Mouse (Mus musculus) layer of hippocampus, postnatal 14 days (tissue): ENCODE data around the gene E330021D16Rik. TPM values are rescaled to one million over a fixed set of nuclear protein-coding genes. Genes with fewer than 3 reads are reported as not detected.
"Not testable (repeated sequence)": the region's sequence is repeated elsewhere in the genome, so short reads cannot be mapped to it uniquely, and the experiment has no call there.

ENCODE experiments used
- DNase-seq, 2 experiments: peaks; one replicate each; pipeline ENCODE4 v3.0.0; 2021 to 2022; ENCODE audit warnings: low spot score in 2 of 2, mixed read lengths in 1 of 2
- long read RNA-seq, 2 experiments: library from polyadenylated mRNA; stranded (forward); transcript quantifications; one replicate each; pipeline ENCODE4 v2.0.0; 2021
- total RNA-seq, 2 experiments: library from RNA; stranded (reverse); gene quantifications; 2 replicates each; pipeline ENCODE4 v1.2.3; 2021

E330021D16Rik gene
- not detected for total RNA-seq
- long read RNA-seq, experiment 1: 0 reads
- long read RNA-seq, experiment 2: 0 reads

- no peak for DNase-seq
These were observed at the start of gene E330021D16Rik for GRCm38 (mm10) chr6:136415133-136415775. Gene E330021D16Rik, minus strand, starts transcription at chr6:136415569.

GRCm38 (mm10) chr6:136465021-136465420 lies 49.7 kb upstream of the E330021D16Rik start:
- DNase-seq: no peak

GRCm38 (mm10) chr6:136464121-136464621 lies 48.8 kb upstream of the E330021D16Rik start:
- peak in 1 of 2 experiments; percentile 34 for DNase-seq

DNA sequence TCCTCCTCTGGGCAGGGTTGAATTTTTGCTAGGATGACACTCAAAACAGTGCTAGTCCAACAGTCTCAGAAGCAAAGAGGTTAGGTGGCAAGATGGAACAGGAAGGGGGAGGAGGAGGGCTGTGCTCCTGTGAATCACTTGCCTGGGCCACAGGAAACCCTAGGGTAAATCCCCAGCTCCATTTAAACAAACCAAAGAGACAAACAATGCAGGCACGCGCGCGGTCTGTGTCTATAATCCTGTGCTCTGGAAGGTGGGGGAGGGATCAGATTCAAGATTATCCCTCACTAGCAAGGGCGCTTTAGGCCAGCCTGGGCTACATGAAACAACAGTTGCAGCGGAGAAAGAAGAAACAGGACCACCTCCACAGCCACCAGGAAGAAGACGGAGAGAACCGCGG lies 48.1 kb upstream of the E330021D16Rik start:
- DNase-seq: no peak

DNA sequence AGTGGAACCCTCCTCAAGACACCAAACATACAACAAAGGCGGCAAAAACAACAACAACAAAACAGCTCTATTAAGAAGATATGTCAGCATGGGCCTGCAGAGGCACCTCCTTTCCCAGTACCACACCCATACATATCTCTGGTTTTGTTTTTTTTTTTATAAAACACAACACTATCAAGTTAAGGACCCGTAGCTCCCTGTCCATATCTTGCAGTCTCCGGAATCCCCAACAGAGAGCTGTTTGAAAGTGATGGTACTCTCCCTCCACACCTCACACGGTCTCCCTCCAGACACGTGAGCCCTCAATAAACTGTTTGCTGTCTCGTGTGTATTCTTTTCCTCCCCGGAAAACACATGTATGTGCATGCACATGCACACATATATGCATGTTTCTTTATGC lies 43.8 kb upstream of the E330021D16Rik start:
- DNase-seq: no peak

DNA sequence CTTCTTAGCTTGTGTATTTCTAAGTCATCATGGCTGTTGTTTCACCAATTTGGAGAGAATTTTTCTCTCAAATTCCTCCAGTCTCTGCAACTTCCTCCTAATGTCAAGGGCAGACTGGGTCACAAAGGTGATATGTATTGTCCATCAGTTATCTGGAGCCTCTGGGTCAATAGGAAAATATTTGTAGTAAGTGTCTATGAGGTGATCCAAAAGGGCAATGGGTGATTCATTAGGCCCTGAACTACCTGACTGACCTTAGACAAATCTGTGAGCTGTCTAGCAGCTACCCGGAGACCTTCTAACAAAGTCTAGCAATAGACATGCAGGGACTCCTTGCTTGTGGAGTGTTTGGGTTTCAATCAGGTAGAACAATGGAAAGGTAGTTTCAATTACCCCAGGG lies 40.9 kb upstream of the E330021D16Rik start:
- DNase-seq: no peak

GRCm38 (mm10) chr6:136455696-136456095 lies 40.3 kb upstream of the E330021D16Rik start:
- no peak for DNase-seq

- no peak for DNase-seq
These were observed 37.3 kb upstream of the E330021D16Rik start for GRCm38 (mm10) chr6:136452623-136453022.

DNA sequence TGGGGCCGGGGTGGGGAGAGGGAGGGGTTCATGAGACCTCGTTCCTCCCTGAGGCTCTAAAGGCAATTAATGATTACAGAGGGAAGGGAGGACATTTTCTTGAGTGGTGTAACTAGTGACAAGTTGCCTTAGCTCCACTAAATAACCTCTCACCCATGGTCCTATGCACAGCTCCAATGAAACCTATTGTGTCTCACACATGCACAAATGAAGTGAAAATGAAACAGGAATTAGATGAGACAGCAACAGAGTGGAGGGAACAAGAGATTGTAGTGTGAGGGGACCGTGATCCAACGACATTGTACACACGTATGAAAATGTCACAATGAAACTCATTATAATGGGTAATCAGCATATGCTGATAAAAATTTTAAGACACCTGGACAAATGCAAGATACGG lies 35.5 kb upstream of the E330021D16Rik start:
- DNase-seq: no peak

DNA sequence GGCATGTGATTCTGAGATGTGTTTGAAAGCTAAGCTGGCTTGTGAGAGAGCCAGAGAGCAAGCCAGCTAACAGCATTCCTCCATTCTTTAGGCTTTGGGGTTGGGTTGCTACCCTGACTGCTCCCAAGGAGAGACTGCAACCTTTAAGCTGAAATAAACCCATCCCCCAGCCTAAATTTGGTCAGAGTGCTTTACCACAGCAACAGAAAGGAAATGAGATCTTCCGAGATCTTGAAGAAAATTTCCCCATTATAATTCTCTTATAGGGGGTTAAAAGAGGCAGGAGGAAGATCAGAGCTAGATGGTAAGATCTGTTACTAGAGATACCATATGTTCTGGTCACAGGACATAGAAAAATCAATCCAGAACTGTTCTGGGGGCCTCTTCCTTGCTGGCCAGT lies 34.6 kb upstream of the E330021D16Rik start:
- DNase-seq: no peak

GRCm38 (mm10) chr6:136449270-136449692 lies 33.9 kb upstream of the E330021D16Rik start:
- peak; percentile 16 to 48 for DNase-seq

DNA sequence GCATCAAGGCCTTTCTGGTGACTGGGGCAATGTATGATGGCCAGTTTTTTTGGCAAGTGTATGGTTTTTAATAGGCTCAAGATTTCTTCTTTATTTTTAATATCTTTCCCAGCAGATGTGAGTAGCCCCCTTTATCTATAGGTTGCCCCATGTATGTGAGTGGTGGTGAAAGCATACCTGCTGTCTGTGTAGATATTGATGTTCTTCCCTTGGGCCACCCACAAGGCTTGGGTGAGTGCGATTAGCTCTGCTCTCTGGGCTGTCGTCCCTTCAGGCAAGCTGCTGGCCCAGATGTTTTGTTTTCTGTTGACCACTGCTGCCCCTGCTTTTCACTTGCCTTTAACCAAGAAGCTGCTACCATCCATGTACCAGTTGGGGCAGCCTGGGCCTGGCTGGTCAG lies 23.8 kb upstream of the E330021D16Rik start:
- not testable (repeated sequence) for DNase-seq

- not testable (repeated sequence) for DNase-seq
These were observed 20.8 kb upstream of the E330021D16Rik start for GRCm38 (mm10) chr6:136436151-136436550.

- DNase-seq: no peak
These were observed 18.2 kb upstream of the E330021D16Rik start for GRCm38 (mm10) chr6:136433573-136433972.

DNA sequence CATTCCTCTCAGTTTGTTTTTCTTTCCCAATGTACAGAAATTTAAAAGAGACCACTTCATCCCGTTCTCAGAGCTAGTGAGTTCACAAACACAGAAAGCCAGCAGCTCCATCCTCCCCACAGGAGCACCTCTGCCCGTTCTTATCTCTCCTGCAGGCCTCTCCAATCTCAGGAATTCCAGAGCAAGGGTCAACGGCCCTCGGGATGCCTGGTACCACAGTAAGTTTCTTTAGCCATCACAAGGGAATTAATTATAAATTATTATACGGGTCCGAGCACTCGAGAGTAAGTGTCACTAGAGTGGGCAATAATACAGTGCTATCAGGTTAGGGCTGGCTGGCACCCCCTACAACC lies 16.5 kb upstream of the E330021D16Rik start:
- no peak for DNase-seq

GRCm38 (mm10) chr6:136431169-136431895 lies 16.0 kb upstream of the E330021D16Rik start:
- no peak for DNase-seq

DNA sequence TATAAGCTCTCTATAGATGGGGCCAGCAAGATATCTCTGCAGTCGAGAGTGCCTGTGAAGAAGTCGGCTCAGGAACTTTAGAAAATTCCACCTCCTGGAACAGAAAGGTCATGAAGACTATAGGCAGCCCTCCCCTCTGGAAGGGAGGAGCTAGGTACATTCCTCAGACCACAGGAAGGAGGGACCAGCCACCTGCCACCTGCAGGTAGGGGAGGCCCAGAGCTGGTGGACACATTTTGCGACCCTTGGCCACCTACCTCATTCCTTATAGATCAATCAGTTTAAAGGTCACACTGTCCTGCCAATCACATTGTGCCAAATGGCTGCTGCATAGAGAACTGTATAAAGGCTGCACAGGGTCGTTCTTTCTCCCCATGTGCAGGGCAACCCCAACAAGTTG lies 14.1 kb upstream of the E330021D16Rik start:
- DNase-seq: no peak

DNA sequence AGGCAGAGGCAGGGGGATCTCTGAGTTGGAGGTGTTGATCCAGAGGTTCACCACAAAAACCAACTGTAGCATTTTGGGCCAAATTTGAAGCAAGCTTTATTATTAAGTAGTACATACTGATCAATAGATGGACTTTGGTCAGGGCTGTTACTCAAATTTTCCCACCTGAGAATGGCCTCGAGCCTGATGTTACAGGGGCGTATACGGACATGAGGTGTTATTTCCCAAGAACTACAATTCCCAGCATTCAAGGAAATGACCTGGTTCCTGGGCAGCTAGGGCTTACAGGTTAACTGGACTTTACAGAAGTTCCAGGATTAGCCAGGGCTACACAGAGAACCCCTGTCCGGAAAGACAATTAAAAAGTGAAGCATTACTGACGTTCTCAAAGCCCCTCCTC lies 13.0 kb upstream of the E330021D16Rik start:
- no peak for DNase-seq

DNA sequence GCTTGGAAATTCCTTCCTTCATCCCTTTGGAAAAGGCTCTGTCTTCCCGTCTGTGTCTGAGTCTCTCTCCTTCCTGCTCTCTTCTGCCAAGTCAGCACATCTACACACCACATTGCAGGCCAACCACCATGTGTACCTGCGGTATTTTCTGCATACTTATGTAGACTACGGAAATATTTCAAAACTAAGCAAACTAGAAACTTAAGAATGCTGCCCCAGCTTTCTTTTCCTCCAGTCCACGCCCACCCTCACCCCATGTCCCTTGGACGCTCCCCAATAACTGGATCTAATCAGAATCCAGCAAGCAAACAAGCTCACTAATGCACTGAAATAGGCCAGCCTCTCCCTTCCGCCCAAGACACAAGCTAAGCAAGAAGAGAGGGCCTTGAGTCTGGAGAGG lies 11.9 kb upstream of the E330021D16Rik start:
- DNase-seq: no peak

DNA sequence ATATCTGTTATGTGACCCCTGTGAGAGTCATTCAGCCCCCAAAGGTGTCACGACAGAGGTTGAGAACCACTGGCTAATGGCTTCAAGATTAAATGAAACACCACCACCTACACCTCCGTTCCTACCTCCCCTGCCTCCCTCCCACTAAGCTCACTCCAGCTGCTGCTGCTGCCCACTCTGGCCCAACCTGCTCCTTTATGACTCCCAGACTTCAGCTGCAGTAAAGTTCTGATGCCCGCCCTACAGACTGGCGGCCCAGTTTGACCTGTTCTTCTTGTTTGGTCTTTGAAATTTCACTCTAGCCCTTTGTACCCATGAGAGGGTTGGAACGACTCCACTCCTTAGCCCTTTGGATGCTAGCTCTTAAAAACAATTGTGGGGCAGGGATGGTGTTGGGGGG lies 10.6 kb upstream of the E330021D16Rik start:
- DNase-seq: no peak

- DNase-seq: no peak
These were observed 8.8 kb upstream of the E330021D16Rik start for GRCm38 (mm10) chr6:136424166-136424565.

- DNase-seq: no peak
These were observed 7.8 kb upstream of the E330021D16Rik start for GRCm38 (mm10) chr6:136423201-136423600.
